Mouse (Mus musculus): Measurements from ENCODE around the gene Shroom2.
A peak's percentile ranks its signal among the peaks of the same experiment; 100 is the strongest.
"Not testable (repeated sequence)": the region's sequence is repeated elsewhere in the genome, so short reads cannot be mapped to it uniquely, and the experiment has no call there.

The Shroom2 gene

DNA sequence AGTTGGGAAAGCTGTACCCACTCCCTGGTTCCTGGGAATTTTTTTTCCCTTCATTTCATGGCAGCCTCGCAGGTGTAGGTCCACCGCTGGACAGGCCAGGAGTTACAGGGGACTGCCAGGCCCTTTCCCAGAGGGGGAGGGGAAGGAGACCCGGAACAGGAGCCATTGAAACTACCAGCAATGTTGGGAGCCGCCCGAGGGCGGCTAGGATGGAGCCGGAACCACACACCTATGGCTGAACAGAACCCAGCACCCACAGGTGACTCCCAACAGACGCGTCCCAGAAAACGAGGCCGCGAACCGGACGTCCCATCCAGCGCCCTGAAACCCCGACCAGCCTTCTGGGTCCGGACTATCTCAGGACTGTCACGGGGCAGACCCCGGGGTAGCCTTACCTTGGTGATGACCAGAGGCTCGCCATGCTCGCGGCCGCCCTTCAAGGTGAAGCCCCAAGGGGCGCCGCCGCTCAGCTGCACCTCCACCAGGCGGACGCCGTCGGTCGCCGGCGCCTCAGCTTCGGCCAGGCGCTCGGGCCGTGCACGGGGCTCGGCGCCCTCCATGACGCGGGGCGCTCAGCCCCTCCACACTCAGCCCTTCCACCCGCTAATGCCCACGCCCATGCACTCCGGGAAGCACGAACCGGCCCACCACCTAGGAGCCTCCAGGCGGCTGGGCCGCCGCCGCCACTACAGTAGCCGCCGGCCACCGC lies at the start of gene Shroom2:
Gene Shroom2 (minus strand): TSS at position 575 of the 709 bp plus-strand sequence.
- no peak for DNase-seq (ENCODE audit: low spot score in 2 of 2)

DNA sequence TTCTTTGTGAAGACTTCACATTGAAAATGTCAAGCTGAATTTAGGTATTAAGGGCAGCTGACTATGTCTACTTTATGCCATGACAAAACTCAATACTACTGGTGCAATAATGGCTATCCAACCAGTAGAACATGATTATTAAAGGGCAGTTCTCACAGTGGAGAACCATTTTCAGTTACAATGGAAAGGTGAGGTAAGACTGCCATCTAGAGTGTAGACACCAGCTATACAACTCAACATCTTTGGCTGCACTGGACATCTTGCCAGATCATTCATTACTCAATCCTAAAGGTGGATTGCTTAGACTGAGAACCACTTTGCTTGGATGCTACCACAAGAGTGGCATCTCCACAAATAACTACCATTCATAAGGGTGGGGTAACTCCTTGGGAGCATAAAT lies 49.7 kb upstream of the Shroom2 start:
- DNase-seq (ENCODE audit: low spot score in 2 of 2): no peak

DNA sequence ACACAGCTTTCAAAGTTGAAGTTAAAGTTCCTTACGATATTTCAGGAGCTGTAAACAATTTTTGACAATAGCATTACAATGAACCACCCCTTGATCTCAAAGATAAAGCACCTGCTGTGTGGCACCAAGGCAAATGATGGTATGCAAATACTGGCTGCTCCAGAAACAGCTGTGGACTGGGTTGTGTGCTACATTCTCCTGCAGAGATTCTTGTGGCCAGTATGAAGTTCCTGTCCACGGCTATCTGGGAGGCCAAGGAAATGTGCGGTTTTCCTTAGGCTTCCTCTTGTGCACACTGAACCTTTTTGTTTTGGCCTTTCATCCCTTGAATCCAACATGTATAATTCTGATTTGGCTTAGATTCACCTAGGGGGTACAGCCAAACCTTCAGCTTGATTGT lies 44.1 kb upstream of the Shroom2 start:
- DNase-seq (ENCODE audit: low spot score in 2 of 2): no peak

DNA sequence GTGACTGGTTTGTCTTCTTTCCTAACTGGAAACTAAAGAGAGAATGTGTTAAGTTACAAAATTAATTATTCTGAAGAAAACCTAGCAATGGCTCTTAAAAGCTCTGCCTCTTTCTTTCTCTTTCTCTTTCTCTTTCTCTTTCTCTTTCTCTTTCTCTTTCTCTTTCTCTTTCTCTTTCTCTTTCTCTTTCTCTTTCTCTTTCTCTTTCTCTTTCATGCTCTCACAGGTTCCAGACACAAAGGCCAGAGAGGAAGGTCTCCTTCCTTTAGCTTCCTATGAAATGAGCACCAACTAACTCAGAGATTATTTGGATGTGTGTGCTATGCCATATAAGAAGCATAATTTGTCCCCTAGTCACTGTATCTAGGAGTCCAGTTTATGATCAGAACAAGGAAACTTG lies 36.1 kb upstream of the Shroom2 start:
- no peak for DNase-seq (ENCODE audit: low spot score in 2 of 2)

DNA sequence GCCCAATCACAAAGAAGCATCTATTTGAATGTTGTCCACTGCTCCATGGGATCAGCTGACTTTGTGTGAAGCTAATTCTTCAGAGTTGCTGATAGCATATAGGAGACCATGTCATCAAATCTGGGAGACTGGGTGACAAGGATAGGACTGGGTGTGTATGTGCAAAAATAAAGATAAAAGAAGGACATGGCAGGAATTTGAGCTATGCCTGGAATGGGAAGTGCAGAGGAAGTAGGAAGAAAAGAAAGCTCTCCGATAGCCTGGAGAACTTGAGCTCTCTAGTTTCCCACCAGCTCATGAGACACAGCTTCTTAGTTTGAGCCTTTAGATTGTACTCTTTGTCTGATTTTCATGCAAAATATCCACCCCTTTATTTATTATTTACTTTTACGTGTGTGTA lies 19.3 kb upstream of the Shroom2 start:
- DNase-seq (ENCODE audit: low spot score in 2 of 2): no peak

DNA sequence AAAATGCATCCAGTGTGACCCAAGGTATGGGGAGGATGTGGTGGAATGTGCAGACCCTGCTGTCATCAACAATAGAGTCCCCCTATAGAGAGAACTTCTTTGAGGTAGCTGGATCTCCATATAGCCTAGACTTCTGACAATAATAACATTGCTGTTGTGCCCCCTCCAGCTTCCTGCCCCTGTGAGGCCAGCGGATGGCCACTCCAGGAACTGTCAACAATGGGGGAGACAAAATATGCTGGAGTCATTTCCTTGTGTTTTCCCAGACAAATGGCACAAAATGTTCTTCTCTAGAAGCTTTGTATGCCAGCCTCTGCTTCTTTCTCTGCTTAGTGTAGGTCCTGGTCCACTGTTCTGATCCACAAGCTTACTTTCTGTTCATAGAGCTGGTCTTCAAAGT lies 18.9 kb upstream of the Shroom2 start:
- DNase-seq (ENCODE audit: low spot score in 2 of 2): no peak

DNA sequence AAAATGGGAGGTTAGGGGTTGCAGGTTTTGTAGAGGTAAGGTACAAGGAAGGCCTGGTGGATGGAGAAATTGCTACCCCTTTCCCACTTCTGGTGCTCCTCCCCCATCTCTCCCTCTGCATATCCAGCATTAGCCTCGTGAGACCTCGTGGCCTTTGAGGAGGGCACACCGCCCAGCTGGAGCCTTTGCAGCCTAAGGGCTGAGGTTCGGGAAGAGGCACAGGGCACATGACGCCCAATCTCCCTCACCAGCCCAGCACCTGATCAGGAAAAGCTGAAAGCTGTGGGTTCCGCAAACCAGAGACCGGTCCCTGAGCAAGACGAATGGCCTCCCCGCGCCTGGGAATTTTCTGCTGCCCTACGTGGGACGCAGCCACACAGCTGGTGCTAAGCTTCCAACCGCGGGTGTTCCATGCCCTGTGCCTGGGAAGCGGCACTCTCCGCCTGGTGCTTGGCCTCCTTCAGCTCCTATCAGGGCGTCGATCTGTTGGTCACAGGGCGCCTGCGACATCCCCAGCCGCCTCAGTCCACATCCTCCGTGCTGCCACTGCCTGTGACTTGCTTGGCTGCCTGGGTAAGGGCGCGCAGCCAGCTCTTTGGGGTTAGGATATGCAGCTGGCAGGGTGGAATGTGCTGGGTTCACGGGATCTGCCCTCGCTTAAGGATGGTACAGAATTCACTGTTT lies 12.6 kb upstream of the Shroom2 start, which contains the start of gene Gpr143:
Gene Gpr143 (plus strand): TSS at position 202 of the 684 bp plus-strand sequence.
- DNase-seq (ENCODE audit: low spot score in 2 of 2): no peak

DNA sequence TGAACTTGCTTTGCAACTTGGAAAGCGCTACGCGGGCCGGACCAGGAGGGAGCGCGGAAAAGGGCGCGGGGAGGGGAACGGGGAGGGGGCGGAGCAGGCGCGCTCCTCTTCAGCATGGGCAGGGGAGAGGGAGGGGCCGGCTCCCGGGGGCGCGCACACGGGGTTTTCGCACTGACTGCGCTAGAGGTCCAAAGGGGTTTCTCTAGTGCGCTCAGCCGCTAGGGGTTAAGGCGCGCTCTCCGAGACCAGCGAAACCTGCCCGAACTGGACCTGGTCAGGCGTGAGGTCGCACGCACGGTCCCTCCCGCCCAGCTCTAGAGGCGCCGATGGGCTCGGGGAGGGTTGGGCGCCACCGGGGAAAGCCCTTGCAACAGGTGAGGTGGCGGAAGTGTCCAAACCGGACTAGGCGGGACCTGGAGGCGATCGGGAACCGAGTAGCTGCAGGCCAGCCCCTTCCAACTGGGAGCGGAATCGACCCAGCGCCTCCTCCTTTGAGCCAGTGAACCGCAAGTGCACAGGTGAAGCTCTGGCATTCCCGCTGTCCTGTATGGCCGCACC lies 414 bp upstream of the Shroom2 start:
- DNase-seq (ENCODE audit: low spot score in 2 of 2): no peak

DNA sequence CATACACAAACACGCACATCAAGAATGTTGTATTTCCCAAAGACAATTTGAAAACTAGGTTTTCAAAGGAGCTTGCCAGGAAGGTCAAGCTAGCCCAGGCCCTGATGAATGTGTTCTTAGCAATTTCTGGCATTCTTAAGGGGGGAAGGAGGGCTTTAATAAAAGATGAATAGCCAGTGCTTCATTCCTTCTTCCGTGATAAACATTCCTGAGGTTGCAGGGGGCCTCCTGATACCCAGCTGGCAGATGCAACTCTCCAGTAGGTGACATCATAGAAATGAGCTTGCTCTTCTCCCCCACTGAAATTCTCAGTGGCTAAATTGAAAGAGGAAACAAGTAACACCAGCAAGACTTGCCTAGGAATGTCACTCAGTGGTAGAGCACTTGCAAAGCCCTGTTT lies 5.1 kb downstream of the Shroom2 start:
- DNase-seq (ENCODE audit: low spot score in 2 of 2): no peak

DNA sequence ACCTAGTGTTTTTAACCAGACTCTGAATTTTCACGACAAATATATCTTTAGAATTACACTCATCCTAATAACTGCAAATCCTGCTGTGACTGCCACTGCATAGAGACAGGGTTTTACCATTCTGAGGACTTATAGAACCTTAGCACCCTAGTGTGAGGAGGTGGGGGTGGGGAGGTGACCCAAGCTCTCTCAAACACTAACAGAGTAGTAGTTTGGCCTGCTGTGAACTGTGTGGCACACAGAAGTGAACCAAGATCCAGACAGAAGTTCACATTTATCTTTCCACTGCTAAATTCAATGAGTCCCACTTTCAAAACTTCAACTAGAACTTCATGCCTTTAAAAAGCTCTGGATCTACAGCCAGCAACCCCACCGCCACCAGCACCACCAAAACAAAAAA lies 6.4 kb downstream of the Shroom2 start:
- DNase-seq (ENCODE audit: low spot score in 2 of 2): no peak

DNA sequence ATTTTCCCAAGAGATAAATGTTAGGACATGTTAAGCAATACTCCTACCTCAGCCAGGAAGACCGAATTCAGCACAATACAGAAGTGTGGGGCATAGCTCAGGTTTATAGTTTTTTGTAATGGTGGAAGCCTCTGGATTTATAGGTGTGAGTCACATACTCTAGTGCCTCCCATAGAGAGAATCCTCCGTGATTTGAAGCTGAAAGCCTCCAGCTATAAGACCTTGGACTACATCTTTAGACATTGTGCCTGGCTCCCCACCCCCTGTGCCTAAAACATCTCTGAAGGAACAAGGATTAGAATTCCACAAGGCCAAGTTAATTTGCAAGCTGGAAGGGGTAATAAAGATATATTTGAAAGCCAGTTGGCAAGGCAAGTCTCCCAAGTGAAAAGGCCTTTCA lies 6.8 kb downstream of the Shroom2 start:
- DNase-seq (ENCODE audit: low spot score in 2 of 2): no peak

DNA sequence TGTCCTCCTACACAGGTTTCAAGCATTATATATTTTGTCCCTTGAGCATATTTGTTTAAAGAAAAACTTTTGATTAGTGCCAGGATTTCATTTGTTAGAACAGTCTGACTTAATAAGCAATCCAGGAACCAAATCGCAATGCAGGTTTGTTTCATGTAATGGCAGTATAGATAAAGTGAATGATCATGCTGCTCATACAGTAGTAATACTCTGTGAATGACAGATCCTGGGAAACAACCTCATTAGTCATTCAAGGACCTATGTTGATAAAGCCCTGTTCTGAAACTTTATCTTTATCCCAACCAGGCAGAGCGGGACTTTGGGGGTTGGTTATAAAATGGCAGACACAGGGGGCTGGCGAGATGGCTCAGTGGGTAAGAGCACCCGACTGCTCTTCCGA lies 13.0 kb downstream of the Shroom2 start:
- no peak for DNase-seq (ENCODE audit: low spot score in 2 of 2)

DNA sequence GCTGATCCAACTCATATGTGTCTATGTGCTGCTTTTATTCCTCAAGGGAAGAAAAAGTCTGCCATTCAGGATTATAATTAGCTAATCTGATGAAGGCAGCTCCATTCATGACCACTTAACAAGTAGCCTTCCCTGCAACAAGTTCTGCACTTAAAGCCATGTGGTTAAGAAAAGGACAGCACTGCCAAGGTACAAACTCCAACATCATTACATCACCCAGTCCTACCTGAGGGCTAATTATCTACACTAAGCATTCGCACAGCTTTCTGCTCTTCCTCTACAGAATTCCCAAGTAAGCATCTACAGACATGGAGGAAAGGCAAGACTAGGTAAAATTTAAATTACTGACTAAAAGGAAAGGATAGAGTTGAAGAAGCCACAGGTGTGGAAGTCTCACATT lies 13.4 kb downstream of the Shroom2 start:
- DNase-seq (ENCODE audit: low spot score in 2 of 2): no peak

DNA sequence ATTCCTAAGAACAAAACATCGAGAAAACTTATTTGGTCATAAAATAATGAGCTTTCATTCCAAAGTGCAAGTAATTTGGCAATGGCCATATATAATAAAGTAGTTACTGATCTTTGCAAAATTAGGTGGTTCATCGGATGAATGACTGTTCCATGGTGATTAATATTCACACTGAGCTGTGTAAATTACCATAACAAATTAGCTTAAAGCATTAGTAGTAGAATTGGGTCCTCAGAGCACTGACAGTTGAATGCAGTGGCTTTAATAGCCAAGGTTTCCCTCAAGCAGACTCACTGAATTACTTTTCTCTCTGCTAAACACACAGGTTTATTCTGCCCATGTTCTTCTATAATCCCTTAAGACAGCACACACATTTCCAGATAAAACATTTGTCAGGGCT lies 23.3 kb downstream of the Shroom2 start:
- no peak for DNase-seq (ENCODE audit: low spot score in 2 of 2)

DNA sequence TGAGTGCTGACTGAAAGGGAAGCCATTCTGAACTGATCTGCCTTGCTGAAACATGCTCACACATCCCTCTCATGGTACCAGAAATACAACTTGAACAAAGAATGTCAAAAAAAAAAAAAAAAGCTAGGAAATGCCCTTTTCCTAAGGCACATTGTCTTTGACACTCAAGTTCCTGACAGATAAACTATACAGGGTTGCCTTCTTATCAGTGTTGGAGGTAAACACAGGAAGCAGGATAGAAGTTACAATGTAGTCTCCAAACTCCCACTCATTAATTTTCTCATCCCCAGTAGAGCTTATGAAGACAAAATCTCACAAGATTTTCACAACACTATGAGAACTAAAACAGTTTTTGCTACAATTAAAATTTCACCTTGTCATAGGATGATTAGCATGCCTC lies 25.6 kb downstream of the Shroom2 start:
- DNase-seq (ENCODE audit: low spot score in 2 of 2): no peak

DNA sequence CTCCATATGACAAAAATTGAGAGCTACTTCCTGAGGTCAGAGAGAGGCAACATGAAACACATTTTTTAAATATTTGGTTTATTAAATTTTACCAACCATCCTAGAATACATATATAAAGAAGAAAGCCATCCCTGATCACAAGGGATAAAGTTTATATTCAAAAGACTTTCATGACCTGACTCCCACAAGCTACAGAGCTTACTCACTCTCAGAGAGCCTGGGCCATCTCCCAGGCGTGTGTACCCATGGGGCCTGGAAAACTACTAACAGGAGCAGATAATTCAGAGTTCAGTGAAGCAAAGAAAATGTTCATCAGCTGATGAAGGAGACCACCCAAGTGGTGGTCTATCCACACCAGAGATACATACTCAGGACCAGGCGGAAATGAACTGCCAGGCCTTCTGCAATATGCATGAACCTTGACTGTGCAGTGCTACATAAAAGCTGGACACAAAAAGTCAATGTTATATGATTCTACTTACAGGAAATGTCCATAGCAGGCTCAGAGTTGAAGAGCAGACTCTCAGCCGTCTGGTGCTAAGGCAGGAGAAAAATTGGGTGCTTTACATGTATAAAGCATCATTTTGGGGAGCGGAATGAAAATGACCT lies 30.4 kb downstream of the Shroom2 start:
- DNase-seq (ENCODE audit: low spot score in 2 of 2): no peak

DNA sequence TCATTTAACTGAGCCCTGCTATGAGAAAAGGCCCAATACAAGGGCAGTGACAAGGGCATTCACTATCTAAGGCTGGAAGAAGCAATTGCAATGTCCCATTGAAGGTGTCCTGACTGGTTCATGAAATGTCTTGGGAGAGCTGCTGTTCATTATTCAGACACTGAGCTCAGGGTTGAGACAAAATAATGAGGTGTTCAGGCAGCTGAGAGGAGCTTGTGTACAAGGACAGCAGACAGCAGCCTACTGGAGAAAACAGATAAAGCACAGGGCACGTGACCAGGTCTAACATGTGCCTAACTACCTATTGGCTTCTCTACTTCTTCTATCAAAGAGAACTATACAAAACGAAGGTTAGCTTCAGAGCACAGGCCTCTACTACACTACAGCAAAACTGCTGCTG lies 31.1 kb downstream of the Shroom2 start:
- DNase-seq (ENCODE audit: low spot score in 2 of 2): no peak

DNA sequence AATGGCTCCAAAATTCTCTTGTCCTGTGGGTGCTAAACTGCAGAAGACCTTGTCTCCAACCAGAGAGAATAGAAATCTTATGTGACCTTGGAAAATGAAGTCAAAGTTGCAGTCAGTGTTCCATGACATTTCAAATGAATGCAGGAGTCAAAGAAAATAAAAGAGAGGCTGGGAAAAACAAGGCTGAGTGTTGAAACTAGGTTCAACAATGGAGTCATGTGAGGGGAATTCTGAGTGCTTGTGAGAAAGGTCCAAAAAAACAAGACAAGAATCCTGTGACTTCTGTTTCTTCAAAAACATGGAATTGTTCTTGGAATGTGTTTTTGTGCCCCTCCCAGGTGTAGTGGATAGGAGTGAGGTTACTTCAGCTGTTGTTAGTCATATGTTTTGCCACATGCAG lies 34.0 kb downstream of the Shroom2 start:
- DNase-seq (ENCODE audit: low spot score in 2 of 2): no peak

DNA sequence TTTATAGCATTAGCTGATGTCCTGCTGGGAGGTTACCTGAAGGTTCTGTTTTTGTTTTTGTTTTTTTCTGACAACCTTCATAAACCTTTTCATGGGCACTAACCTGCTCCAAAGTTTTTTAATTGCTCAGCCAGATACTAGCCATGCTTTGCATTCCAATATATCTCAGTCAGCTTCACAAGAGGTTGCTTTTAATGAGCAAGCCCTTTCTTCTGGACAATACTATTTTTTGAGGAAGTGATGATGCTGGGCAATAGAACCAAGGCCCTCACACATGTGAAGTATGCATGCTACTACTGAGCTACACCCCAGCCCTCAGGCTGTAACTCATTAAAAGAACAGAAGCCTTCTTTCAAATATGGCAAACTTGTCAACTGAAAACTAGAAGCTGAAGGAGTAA lies 52.6 kb downstream of the Shroom2 start:
- no peak for DNase-seq (ENCODE audit: low spot score in 2 of 2)

DNA sequence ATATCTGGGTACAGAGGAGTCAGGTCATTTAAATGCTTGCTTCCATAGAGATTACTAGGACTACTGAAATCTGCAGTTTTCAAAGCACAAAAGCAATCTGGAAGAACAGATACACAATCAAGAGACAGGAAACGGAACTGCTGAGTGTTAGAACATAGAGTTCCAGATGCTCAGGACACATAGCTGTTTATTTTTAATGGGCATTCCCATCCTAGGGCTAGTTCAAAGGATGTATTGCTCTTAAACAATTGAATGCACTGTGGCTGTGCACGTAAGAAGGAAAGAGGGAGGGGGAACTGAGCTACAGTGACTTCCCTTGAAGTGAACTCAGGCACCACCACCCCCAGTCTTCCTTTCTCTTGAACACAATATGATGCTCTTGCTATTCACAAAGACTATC lies 58.5 kb downstream of the Shroom2 start:
- not testable (repeated sequence) for DNase-seq (ENCODE audit: low spot score in 2 of 2)

DNA sequence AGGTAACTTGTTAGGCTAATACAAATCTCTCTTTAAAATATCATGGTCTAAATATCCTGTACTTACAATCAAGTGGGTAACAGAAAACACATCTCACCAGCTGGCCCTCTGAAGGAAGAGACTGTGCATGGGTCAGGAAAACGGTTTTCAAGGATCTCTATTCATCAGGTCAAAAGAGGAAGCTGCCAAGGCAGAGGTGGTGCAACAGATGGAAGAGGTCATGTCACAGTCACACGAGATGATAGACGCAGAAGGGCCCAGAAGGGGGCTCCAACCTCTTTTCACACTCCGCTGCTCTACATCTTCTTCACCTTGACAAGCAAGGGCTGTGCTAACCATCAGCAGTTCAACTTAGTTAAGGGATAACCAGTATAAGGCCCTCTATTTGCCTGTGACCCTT lies 60.9 kb downstream of the Shroom2 start:
- DNase-seq (ENCODE audit: low spot score in 2 of 2): no peak

DNA sequence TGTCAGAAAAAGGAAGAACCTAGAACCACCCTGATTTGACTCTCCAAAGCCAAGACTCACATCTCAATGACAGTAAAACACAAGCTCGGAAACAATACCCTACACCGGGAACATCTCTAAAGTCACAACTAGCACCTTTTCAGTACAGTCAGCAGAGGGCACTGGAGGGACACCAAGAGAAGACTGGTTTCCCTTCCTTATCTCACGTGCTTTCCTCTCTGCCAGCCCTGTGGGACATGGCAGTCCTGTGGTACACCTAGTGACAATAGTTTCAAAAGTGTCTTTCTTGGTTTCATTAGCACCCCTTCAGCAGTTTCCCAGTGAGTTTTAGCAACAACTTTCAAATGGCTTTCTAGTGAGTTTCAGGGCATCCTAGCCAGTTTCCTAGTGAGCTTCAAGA lies 63.9 kb downstream of the Shroom2 start:
- peak in 1 of 2 experiments; percentile 1 for DNase-seq (ENCODE audit: low spot score in 2 of 2)

DNA sequence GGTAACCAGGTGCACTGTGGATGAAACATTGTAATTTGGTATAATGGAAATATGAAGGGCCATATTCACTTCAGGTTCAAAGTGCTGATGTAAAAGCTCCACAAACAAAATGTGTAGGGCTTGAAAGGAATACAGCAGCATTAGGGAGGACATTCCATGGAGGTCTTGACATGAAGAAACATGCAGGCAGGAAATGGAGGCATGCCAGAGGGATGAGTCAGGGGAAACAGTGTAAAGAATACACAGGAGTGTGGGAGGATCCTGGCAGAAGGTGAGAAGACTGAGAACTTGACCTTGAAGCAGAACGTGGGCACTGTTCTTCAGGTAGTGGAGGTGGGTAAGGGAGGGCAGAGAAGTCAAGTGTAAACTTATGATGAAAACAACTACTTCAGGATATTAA lies 65.6 kb downstream of the Shroom2 start:
- DNase-seq (ENCODE audit: low spot score in 2 of 2): no peak
